Mouse (Mus musculus): ENCODE data around the gene Cdc42se1.

The Cdc42se1 gene

GRCm38 (mm10) chr3:95250783-95251424, 22.4 kb downstream of the Cdc42se1 start, which contains the start of gene Bnipl:
Bnipl (minus strand) TSS chr3:95251193.
- DNase-seq (ENCODE audit: low spot score), result no peak

- no peak for DNase-seq (ENCODE audit: low spot score)
Measured at GRCm38 (mm10) chr3:95256931-95257330, 28.4 kb downstream of the Cdc42se1 start.

- no peak for DNase-seq (ENCODE audit: low spot score)
Measured at GRCm38 (mm10) chr3:95261975-95262374, 33.4 kb downstream of the Cdc42se1 start.

GRCm38 (mm10) chr3:95263089-95263739, 34.7 kb downstream of the Cdc42se1 start:
- peak; percentile 79 for DNase-seq (ENCODE audit: low spot score)

- DNase-seq (ENCODE audit: low spot score), result no peak
Measured at GRCm38 (mm10) chr3:95264724-95265123, 36.2 kb downstream of the Cdc42se1 start.

GRCm38 (mm10) chr3:95266052-95266451, 37.5 kb downstream of the Cdc42se1 start:
- DNase-seq (ENCODE audit: low spot score), result no peak

DNA sequence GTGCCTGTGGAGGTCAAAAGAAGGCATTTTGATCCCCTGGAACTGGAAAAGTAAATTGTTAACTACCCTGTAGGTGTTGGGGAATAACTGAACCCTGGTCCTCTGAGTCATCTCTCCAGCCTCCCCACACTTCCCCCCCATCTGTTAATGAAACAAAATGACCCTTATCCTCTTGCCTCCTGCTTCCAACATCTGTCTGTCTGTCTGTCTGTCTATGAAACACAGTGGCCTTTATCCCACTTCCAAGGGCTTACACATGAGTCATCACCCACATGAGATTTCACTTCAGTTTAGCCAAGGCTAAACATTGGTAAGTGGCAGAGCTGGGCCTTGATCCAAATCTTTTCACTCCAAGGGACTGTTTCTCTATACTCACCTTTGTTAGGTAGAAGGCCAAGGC, 39.3 kb downstream of the Cdc42se1 start:
- DNase-seq (ENCODE audit: low spot score), result no peak

- no peak for DNase-seq (ENCODE audit: low spot score)
Measured at GRCm38 (mm10) chr3:95269789-95270188, 41.3 kb downstream of the Cdc42se1 start.

GRCm38 (mm10) chr3:95270766-95271364, 42.3 kb downstream of the Cdc42se1 start:
- no peak for DNase-seq (ENCODE audit: low spot score)

GRCm38 (mm10) chr3:95273471-95273870, 44.9 kb downstream of the Cdc42se1 start:
- no peak for DNase-seq (ENCODE audit: low spot score)

DNA sequence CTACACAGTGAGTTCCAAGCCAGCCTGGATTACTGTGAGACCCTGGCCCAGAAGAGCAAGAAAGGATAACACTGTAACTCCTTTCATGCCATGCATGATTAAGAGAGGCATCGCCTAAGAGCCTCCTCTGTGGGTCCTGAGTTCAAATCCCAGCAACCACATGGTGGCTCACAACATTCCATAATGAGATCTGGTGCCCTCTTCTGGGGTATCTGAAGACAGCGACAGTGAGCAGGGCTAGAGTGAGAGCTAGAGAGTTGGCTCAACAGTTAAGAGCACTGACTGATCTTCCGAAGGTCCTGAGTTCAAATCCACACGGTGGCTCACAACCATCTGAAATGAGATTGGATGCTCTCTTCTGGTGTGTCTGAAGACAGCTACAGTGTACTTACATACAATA, 45.9 kb downstream of the Cdc42se1 start:
- no peak for DNase-seq (ENCODE audit: low spot score)

DNA sequence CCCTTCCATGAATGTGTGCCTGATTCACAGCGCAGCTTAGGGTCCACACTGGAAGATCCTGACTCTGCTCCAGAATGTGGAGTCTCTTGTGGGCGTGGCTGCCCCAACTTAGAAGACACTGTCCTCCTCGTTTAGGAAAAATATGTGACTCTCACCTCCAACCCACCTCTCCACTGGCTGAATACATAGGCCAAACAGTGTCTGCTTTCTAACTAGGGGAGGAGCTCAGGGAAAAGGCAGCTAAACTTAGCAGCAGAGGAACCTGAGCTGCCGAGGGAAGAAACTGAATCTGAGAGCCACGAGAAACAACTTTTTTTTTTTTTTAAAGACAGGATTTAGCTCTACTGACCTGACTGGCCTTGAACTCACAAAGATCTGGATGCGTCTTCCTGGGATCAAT, 46.6 kb downstream of the Cdc42se1 start:
- no peak for DNase-seq (ENCODE audit: low spot score)

DNA sequence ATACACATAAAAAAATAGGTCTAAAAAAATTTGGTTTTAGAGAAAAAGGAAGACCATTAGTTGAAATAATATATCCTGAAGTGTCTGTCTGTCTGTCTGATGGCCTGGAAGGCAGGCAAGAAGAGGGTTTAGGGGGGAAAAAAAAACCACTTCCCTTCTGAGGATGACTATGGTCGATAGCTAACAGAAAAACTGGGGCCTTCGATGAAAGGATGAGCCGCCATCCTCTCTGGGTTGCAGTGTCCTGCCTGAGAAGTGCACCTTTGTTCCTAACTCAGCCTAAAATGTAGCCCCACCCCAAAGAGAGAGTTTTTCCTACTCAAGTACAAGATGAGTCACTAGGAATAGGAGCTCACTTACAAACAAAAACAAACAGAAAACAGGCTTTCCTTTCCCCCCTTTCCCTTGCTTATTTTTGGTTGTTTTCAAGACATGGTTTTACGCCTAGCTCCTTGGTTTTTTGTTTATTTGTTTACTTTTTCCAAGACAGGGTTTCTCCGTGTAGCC, 47.9 kb downstream of the Cdc42se1 start:
- no peak for DNase-seq (ENCODE audit: low spot score)

- DNase-seq (ENCODE audit: low spot score), result no peak
Measured at GRCm38 (mm10) chr3:95277149-95277551, 48.6 kb downstream of the Cdc42se1 start.

- peak; percentile 25 for DNase-seq (ENCODE audit: low spot score)
Measured at GRCm38 (mm10) chr3:95280747-95281146, 52.2 kb downstream of the Cdc42se1 start.

DNA sequence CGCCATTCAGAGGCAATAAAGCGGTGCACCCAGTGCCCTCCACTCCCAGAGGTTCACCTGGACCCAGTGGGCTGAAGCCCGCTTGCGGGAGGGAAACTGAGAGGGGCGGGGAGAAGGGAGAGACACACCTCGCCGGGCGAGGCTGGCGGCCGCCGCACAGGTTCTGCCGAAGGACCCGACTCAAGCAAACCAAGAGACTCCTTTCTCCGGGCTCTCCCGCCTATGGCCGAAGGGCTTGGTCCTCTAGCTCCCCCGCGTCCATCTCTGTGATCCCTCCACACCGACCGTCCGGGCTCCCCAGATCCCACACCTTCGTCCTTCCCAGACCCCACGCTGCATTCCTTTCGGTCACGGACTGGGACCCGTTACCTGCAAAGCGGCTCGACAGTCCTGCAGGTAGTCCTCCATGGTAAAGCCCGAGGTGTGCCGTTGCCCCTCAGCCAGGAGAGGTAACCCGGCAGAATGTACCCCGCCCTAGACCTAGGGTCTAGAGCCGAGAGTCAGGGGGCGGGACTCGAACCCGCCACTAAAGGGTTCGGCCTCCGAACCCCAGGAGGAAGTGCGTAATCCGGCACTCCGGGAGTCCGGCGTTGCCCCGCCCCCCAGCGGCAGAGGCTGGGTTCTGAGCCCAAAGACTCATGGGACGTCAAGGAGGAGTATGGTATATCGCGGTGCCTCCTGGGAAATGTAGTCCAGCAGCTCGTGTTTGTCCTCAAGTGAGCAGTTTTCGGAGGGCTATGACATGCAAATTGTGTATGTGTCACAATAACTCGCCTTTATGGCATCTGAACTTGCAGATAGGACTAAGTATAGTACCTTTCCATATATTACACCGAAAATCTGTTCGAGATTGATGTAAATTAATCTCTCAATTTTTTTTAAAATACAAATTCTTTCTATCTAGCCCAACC, 52.9 kb downstream of the Cdc42se1 start, which contains the start of the genes Mindy1 and Prune1:
Gene Mindy1 (plus strand): TSS at position 130 of the 911 bp plus-strand sequence.
Gene Prune1 (minus strand): TSS at position 861 of the 911 bp plus-strand sequence.
- DNase-seq (ENCODE audit: low spot score), result peak; percentile 99

DNA sequence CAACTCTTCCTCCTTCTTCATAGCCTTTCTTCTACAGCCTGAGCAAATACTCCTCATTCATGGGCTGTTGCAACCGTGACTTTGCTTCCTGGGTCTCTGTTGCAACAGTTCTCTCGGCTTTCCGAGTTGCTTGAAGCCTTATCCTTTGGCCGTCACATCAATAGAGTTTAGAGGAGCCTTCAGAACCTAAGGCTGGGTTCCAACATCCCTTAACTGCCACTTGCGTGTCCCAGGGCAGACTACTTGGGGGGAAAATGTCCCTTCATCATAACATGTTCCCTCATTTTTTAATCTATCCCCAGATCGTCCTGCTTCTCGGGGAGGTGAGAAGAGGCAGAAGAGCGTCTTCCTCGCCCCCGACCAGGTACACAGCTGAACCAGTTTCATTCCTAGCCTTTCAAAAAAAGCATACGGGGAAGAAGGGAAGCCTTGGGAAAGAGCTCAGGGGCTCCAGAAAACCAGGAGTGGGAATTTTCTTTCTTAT, 53.9 kb downstream of the Cdc42se1 start:
- DNase-seq (ENCODE audit: low spot score), result peak; percentile 37

DNA sequence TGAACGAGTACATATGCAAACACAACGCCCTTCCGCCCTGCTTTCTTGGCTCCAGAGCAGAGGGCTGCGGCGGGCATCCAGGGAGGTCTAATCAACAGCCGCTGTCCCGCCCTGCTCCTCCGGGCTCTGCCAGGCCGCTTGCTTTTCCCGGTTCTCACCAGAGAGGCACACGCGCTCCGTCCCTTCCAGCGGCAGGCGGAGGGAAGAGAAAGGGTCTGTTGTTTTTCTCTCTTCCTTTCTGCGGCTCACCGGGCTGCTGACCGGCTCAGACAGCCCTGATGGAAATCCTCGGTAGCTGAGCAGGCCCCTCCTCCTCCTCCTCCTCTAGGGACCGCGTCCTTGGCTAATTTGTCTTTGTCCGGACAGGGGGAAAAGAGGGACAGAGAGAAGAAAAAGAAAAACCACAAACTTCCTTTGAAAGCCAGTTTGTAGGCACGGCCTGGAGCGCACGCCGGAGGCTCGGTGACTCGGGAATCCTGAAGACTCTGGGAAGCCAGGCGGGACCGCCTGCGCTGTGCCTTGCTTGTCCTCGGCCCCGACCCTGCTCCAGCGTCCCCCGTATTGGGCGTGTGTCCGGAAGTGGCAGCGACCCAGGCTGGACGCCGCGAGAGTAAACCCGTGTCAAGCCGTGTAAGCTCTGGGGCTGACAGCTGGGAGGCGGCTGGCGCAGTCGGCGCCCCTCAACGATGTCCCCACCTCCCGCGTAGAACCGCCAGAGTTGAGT, 54.5 kb downstream of the Cdc42se1 start:
- DNase-seq (ENCODE audit: low spot score), result peak; percentile 72

DNA sequence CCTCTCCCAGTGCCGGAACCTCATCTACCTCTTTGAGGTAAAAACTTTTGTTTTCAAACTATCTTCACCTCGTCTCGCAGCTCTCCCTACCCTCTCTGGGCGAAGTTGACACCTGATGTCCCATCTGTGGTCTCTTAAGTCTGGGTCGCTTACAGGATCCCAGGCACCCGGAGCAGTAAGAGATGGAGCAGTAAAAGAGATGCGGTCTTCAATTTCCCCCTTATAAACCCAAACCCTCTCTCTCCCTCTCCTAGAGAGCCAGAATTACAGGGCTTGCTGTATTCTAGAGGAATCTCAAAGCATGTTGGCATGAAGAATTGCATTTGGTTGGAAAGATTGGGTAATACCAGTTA, 55.0 kb downstream of the Cdc42se1 start:
- DNase-seq (ENCODE audit: low spot score), result no peak

GRCm38 (mm10) chr3:95284062-95284461, 55.5 kb downstream of the Cdc42se1 start:
- no peak for DNase-seq (ENCODE audit: low spot score)
